Mouse (Mus musculus) right cerebral cortex, adult 18-20 months (tissue): ENCODE data around the gene Gm8104.
"Not testable (repeated sequence)": the region's sequence is repeated elsewhere in the genome, so short reads cannot be mapped to it uniquely, and the experiment has no call there.

Experiments used
- DNase-seq: peaks from one replicate; pipeline ENCODE4 v3.0.0; 2022; ENCODE audit warnings: mixed read lengths

Gene Gm8104

DNA sequence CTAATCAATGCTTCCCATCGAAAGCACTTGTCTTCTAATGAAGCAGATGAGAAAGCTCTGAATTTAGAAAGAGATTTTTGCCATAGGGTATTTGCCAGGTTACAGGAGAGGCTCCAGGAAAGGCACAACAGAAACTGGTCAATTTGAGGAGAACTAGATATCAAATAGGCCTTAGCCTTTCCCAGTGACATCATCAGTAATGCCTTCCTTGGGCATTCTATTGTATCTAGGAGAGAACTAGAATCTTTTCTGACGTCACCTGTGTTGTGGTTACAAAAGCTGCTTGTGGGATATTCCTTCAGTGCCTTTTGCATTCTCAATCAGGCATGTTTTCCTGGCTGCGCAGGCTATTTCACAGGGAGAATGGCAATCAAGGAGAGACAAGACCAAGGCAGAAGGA lies at the start of gene Gm8104:
Gene Gm8104, plus strand, starts transcription at position 301 of the 400 bp plus-strand sequence.
- not testable (repeated sequence) for DNase-seq

DNA sequence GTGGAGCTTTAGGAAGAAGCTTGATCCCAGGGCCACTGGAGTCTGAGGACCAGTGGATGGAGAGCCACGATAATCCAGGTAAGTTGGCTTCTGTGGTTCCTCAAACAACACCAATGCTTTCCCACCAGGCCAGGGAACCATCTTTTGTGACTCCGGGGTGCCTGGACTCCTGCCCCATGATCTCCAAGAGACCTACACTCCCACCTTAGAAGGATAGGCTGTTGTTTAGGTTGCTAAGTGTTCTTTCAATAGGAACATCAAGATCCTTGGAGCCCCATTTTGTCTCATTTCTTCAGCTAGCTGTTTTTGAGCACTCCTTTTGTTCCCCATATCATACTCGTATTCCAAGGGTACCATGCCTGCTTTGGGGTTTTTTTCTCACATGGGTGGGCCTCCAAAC lies 42.3 kb upstream of the Gm8104 start:
- DNase-seq: not testable (repeated sequence)

DNA sequence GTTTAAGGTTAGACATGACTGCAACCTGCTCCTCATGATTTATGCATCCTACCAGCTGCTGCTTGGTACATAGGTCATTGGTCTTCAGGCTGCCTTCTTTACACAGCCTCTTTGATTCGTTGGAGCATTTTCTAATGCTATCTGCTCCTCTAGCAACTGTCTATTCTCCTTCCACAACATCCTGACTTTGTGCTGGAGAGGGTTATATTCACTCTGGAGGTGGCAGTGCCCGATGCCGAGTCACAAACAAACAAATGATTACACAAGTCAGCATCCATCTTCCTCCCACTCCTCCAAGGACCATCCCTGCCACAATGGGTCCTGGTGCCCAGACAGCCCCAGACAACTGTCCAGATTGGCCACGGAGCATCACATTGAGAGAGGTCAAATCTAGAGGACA lies 40.2 kb upstream of the Gm8104 start:
- DNase-seq: not testable (repeated sequence)

DNA sequence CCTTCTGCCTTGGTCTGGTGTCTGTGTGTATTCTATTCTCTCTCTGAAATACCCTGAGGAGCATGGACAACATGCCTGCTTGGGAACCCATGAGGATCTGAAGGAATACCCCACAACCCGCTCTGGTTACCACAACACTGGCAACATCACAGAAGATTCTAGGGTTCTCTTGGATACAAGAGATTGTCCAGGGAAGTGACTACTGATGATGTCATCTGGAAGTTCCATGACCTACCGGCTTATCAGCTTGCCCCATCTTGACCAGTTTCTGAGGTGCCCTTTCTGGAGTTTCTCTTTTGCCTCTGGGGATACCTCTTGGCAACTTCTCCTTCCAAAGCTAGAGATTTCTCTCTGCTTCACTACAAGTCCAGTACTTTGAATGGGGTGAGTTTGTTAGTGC lies 23.9 kb upstream of the Gm8104 start, which contains the start of gene Gm8094:
Gene Gm8094, minus strand, starts transcription at position 101 of the 400 bp plus-strand sequence.
- DNase-seq: not testable (repeated sequence)

- DNase-seq: not testable (repeated sequence)
Measured at GRCm38 (mm10) chr14:43084936-43085730, 15.3 kb upstream of the Gm8104 start.

GRCm38 (mm10) chr14:43089103-43089919 lies 11.1 kb upstream of the Gm8104 start:
- DNase-seq: not testable (repeated sequence)

- DNase-seq: not testable (repeated sequence)
Measured at GRCm38 (mm10) chr14:43119673-43120072, 19.3 kb downstream of the Gm8104 start.

DNA sequence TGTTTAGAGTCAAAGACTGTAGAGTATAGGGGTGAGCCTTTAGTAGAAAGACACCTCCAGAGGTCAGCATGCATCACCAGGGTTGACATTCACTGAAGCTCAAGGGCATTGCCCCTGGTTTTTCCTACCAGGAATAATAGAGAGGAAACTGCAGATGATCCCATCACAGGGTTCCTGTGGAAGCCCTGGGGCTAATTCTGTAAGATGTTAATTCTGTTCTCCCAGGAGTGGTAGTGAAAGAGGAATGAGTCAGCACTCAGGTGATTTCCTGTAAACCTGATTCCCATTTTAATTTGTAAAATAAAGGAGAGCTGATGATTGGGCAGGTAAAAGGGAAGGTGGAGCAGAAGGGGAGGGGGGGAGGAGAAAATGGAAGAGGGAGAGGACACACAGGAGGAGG lies 25.9 kb downstream of the Gm8104 start:
- not testable (repeated sequence) for DNase-seq
